Mouse (Mus musculus): ENCODE measurements at regions not wholly inside any gene's neighbourhood (a gene's known extent, or its start where the extent isn't known, plus 50 kb on each side); places are given as distances from the start of the nearest gene placed in this dataset.

GRCm38 (mm10) chr11:44021638-44022037 lies 120.6 kb upstream of the Adra1b start:
- no peak for TF ChIP-seq CTCF (IDR thresholded peaks at IDR 0.05; ENCODE audit: extremely low read depth, insufficient read depth, low read length)
- TF ChIP-seq POLR2A (IDR thresholded peaks at IDR 0.05; ENCODE audit: extremely low read depth, insufficient read depth, low read length): no peak
